Mouse (Mus musculus) embryo, embryonic 9.5 days (tissue): ENCODE data around the gene Tuba3a.

ENCODE experiments used
- DNase-seq: peaks from one replicate; pipeline ENCODE4 v3.0.0-alpha.2; 2017; ENCODE audit errors: extremely low spot score

Tuba3a gene

GRCm38 (mm10) chr6:125266091-125266490, 19.8 kb downstream of the Tuba3a start:
- no peak for DNase-seq

- no peak for DNase-seq
Observed at GRCm38 (mm10) chr6:125265239-125265638, 20.6 kb downstream of the Tuba3a start.

GRCm38 (mm10) chr6:125264219-125264618, 21.6 kb downstream of the Tuba3a start:
- DNase-seq, result no peak

GRCm38 (mm10) chr6:125260006-125260555, 25.8 kb downstream of the Tuba3a start:
- DNase-seq, result no peak

- no peak for DNase-seq
Observed at GRCm38 (mm10) chr6:125256222-125256966, 29.4 kb downstream of the Tuba3a start.

- DNase-seq, result no peak
Observed at GRCm38 (mm10) chr6:125255516-125256044, 30.3 kb downstream of the Tuba3a start.

GRCm38 (mm10) chr6:125253863-125254715, 31.8 kb downstream of the Tuba3a start:
- no peak for DNase-seq

- DNase-seq, result no peak
Observed at GRCm38 (mm10) chr6:125252711-125253110, 33.1 kb downstream of the Tuba3a start.

- no peak for DNase-seq
Observed at GRCm38 (mm10) chr6:125252285-125252684, 33.6 kb downstream of the Tuba3a start.

GRCm38 (mm10) chr6:125244551-125244950, 41.3 kb downstream of the Tuba3a start:
- DNase-seq, result no peak

GRCm38 (mm10) chr6:125241566-125241965, 44.3 kb downstream of the Tuba3a start:
- no peak for DNase-seq

- DNase-seq, result no peak
Observed at GRCm38 (mm10) chr6:125240617-125241016, 45.2 kb downstream of the Tuba3a start.

GRCm38 (mm10) chr6:125239547-125239946, 46.3 kb downstream of the Tuba3a start:
- DNase-seq, result no peak

GRCm38 (mm10) chr6:125238396-125238795, 47.4 kb downstream of the Tuba3a start:
- no peak for DNase-seq

- no peak for DNase-seq
Observed at GRCm38 (mm10) chr6:125237421-125237820, 48.4 kb downstream of the Tuba3a start.

GRCm38 (mm10) chr6:125236782-125237181, 49.1 kb downstream of the Tuba3a start, which contains the start of gene Cd27:
Gene Cd27, minus strand, starts transcription at chr6:125237010.
- no peak for DNase-seq

- DNase-seq, result no peak
Observed at GRCm38 (mm10) chr6:125236341-125236740, 49.5 kb downstream of the Tuba3a start.

GRCm38 (mm10) chr6:125234520-125234828, 51.4 kb downstream of the Tuba3a start:
- no peak for DNase-seq

GRCm38 (mm10) chr6:125233816-125234519, 51.9 kb downstream of the Tuba3a start:
- DNase-seq, result no peak

GRCm38 (mm10) chr6:125232516-125232915, 53.3 kb downstream of the Tuba3a start:
- no peak for DNase-seq

GRCm38 (mm10) chr6:125232045-125232437, 53.8 kb downstream of the Tuba3a start:
- no peak for DNase-seq
